Mouse (Mus musculus) CH12.LX (cell line): Measurements from ENCODE around the gene Nell1. TPM values are rescaled to one million over a fixed set of nuclear protein-coding genes. Genes with fewer than 3 reads are reported as not detected.

Source experiments
- DNase-seq: peaks from one replicate; pipeline ENCODE4 v3.0.0-alpha.2; 2013; ENCODE audit errors: extremely low read depth
- H3K27ac ChIP-seq: 2 replicates; pipeline ENCODE4 v1.5.1; 2012; ENCODE audit warnings: low read depth, mild to moderate bottlenecking, control low read depth, moderate library complexity; ENCODE audit not compliant: insufficient read depth
- H3K27me3 ChIP-seq: replicated peaks from 2 replicates; pipeline ENCODE3; 2012; ENCODE audit warnings: inconsistent platforms
- H3K36me3 ChIP-seq, 2 experiments: replicated peaks in 1 of 2; 2 replicates each; pipeline versions ENCODE3 to v1.6.1; 2012; ENCODE audit warnings: inconsistent platforms in 1 of 2, low read length in 1 of 2, mild to moderate bottlenecking in 1 of 2, mixed read lengths in 1 of 2, moderate library complexity in 1 of 2; ENCODE audit not compliant: control insufficient read depth in 1 of 2, insufficient read depth in 1 of 2
- H3K4me1 ChIP-seq, 2 experiments: 2 replicates each; pipeline ENCODE4 v1.6.1; 2012; ENCODE audit warnings: inconsistent platforms in 1 of 2, moderate library complexity in 1 of 2; ENCODE audit not compliant: insufficient read depth in 2 of 2, control insufficient read depth in 1 of 2
- H3K4me2 ChIP-seq: 2 replicates; pipeline ENCODE4 v1.6.1; 2012; ENCODE audit warnings: low read depth, mild to moderate bottlenecking, control low read depth; ENCODE audit not compliant: poor library complexity, insufficient read depth, severe bottlenecking
- H3K4me3 ChIP-seq, 3 experiments: fragments of 150-350 bp in 1 of 3; sonication (generic) in 1 of 3; replicated peaks in 1 of 3; 2 replicates each; pipeline versions ENCODE3 to v1.5.1; 2011 to 2012; ENCODE audit warnings: low read depth in 2 of 3, low read length in 2 of 3, mild to moderate bottlenecking in 2 of 3, moderate library complexity in 2 of 3, control low read depth in 1 of 3, improper control_type of control experiment in 1 of 3, inconsistent platforms in 1 of 3, mixed read lengths in 1 of 3; ENCODE audit not compliant: poor library complexity in 1 of 3
- H3K79me2 ChIP-seq: replicated peaks from 2 replicates; pipeline ENCODE4 v1.6.1; 2012; ENCODE audit warnings: mild to moderate bottlenecking, moderate library complexity; ENCODE audit not compliant: control insufficient read depth, poor library complexity, insufficient read depth, severe bottlenecking; ENCODE audit errors: extremely low read depth
- H3K9ac ChIP-seq: 2 replicates; pipeline ENCODE4 v1.6.1; 2012; ENCODE audit warnings: low read depth, mild to moderate bottlenecking, control low read depth, moderate library complexity; ENCODE audit not compliant: insufficient read depth
- H3K9me3 ChIP-seq: replicated peaks from 2 replicates; pipeline ENCODE3; 2012; ENCODE audit warnings: low read length, inconsistent platforms, mixed read lengths
- CHD1 ChIP-seq: IDR thresholded peaks from 2 replicates; pipeline ENCODE4 v1.6.1; 2012; ENCODE audit warnings: low read depth, low read length, improper control_type of control experiment, inconsistent platforms
- E2F4 ChIP-seq: IDR thresholded peaks from 2 replicates; pipeline ENCODE4 v1.6.1; 2011; ENCODE audit warnings: low read depth, low read length, improper control_type of control experiment; ENCODE audit not compliant: insufficient replicate concordance
- EP300 ChIP-seq: IDR thresholded peaks from 2 replicates; pipeline ENCODE4 v1.6.1; 2011; ENCODE audit warnings: low read length, improper control_type of control experiment
- HCFC1 ChIP-seq: IDR thresholded peaks from 2 replicates; pipeline ENCODE4 v1.6.1; 2012; ENCODE audit warnings: low read depth, mild to moderate bottlenecking, inconsistent platforms, low read length, improper control_type of control experiment
- IRF4 ChIP-seq: IDR thresholded peaks from 2 replicates; pipeline ENCODE4 v1.6.1; 2014; ENCODE audit warnings: low read depth, mild to moderate bottlenecking, inconsistent platforms, low read length, improper control_type of control experiment
- JUN ChIP-seq: IDR thresholded peaks from 2 replicates; pipeline ENCODE4 v1.6.1; 2011; ENCODE audit warnings: low read depth, mild to moderate bottlenecking, low read length, improper control_type of control experiment, moderate library complexity; ENCODE audit not compliant: insufficient read depth
- JUND ChIP-seq: conservative IDR thresholded peaks from 2 replicates; pipeline ENCODE4 v1.6.1; 2011; ENCODE audit warnings: low read depth, low read length, improper control_type of control experiment
- KAT2A ChIP-seq: IDR thresholded peaks from 2 replicates; pipeline ENCODE4 v1.6.1; 2012; ENCODE audit warnings: low read length, improper control_type of control experiment, inconsistent platforms; ENCODE audit not compliant: insufficient replicate concordance
- MEF2A ChIP-seq: IDR thresholded peaks from 2 replicates; pipeline ENCODE4 v1.6.1; 2014; ENCODE audit warnings: low read depth, mild to moderate bottlenecking, inconsistent platforms, low read length, improper control_type of control experiment, borderline replicate concordance
- MXI1 ChIP-seq: IDR thresholded peaks from 2 replicates; pipeline ENCODE4 v1.6.1; 2011; ENCODE audit warnings: mild to moderate bottlenecking, low read depth, low read length, improper control_type of control experiment
- TCF12 ChIP-seq: IDR thresholded peaks from 2 replicates; pipeline ENCODE4 v1.6.1; 2014; ENCODE audit warnings: low read depth, mild to moderate bottlenecking, inconsistent platforms, low read length, improper control_type of control experiment
- ZNF384 ChIP-seq: IDR thresholded peaks from 2 replicates; pipeline ENCODE4 v1.6.1; 2012; ENCODE audit warnings: low read depth, low read length, improper control_type of control experiment, inconsistent platforms
- dilution Hi-C: fragments of 300-500 bp; cut with MboI; formaldehyde crosslinking; loops from 2 replicates; pipeline ENCODE4 v1.14.3; 2020; ENCODE audit warnings: low sequenced_read_pairs; ENCODE audit not compliant: extremely low pct_unique_long_range_greater_than_20kb, extremely low pct_ligation_motif_present
- in situ Hi-C: fragments of 300-500 bp; cut with MboI; formaldehyde crosslinking; loops from 3 replicates; pipeline ENCODE4 v1.14.3; 2019; ENCODE audit warnings: low sequenced_read_pairs, low pct_ligation_motif_present, low pct_unique_long_range_greater_than_20kb, mixed read lengths
- polyA plus RNA-seq: library from polyadenylated mRNA; unstranded; fragments of >175 nt; gene quantifications from 2 replicates; pipeline ENCODE4 v1.2.1, GENCODE M21; 2012; ENCODE audit warnings: low read depth; ENCODE audit not compliant: insufficient read length
- total RNA-seq, 2 experiments: library from RNA; depleted of rRNA; stranded (reverse); fragments of 300-350 nt in 1 of 2; fragments of >200 nt in 1 of 2; gene quantifications; 2 replicates each; pipeline ENCODE4 v1.2.3; 2012 to 2014

The Nell1 gene
- total and polyA plus RNA-seq, 3 experiments = not detected

- no peak for DNase-seq
- dilution Hi-C loops (no loop called here), in situ Hi-C loops (no loop called here)
Observed at GRCm38 (mm10) chr7:50153618-50154017, 179.0 kb downstream of the Nell1 start.

GRCm38 (mm10) chr7:50162602-50163001 lies 187.9 kb downstream of the Nell1 start:
- Histone ChIP-seq H3K9ac (no peak overlapping the region), H3K4me2 (no peak overlapping the region), H3K27me3 (no peaks in the 10 kb centered on the region), H3K27ac (no peak overlapping the region), H3K4me3 (no peak overlapping the region), H3K79me2 (no peaks in the 10 kb centered on the region), H3K9me3 (peaks cover 48% of the 10 kb centered on the region), H3K4me1 (no peaks in the 10 kb centered on the region), H3K36me3 (no peaks in the 10 kb centered on the region)
- TF ChIP-seq IRF4 = no peak
- TF ChIP-seq JUND = no peak
- no peak for TF ChIP-seq MEF2A
- TF ChIP-seq TCF12 = no peak
- TF ChIP-seq EP300 = no peak
- no peak for TF ChIP-seq ZNF384
- in situ Hi-C loops = no loop called here
- dilution Hi-C loops = no loop called here
- DNase-seq = no peak

More at GRCm38 (mm10) chr7:50153618-50154017, 179.0 kb downstream of the Nell1 start:
- H3K27me3 ChIP-seq = no peaks in the 10 kb centered on the region
- no peak overlapping the region for H3K4me2 ChIP-seq
- H3K9me3 ChIP-seq = peaks cover 59% of the 10 kb centered on the region
- no peak overlapping the region for H3K4me3 ChIP-seq
- H3K4me1 ChIP-seq = no peaks in the 10 kb centered on the region
- H3K36me3 ChIP-seq = no peaks in the 10 kb centered on the region
- no peak for TF ChIP-seq HCFC1
- TF ChIP-seq MXI1 = no peak
- TF ChIP-seq E2F4 = no peak
- no peak for TF ChIP-seq JUN
- no peak for TF ChIP-seq CHD1
- no peak for TF ChIP-seq KAT2A
- H3K9ac ChIP-seq = no peak overlapping the region
- H3K79me2 ChIP-seq = no peaks in the 10 kb centered on the region
- H3K27ac ChIP-seq = no peak overlapping the region

- TF ChIP-seq JUN (no peak), ZNF384 (no peak), EP300 (no peak)
- Histone ChIP-seq H3K27me3 (no peaks in the 10 kb centered on the region), H3K4me1 (no peaks in the 10 kb centered on the region), H3K27ac (no peak overlapping the region), H3K4me2 (no peak overlapping the region), H3K79me2 (no peaks in the 10 kb centered on the region), H3K9me3 (peaks cover 43% of the 10 kb centered on the region), H3K9ac (no peak overlapping the region), H3K36me3 (no peaks in the 10 kb centered on the region), H3K4me3 (no peak overlapping the region)
- in situ Hi-C loops = no loop called here
- no peak for DNase-seq
- dilution Hi-C loops = no loop called here
Observed at GRCm38 (mm10) chr7:50168778-50169177, 194.1 kb downstream of the Nell1 start.
